Mouse (Mus musculus) stomach, embryonic 14.5 days (tissue): ENCODE measurements around the gene Zfp616. TPM values are rescaled to one million over a fixed set of nuclear protein-coding genes. Genes with fewer than 3 reads are reported as not detected.

Experiments
- ATAC-seq: fragments of 200-750 bp; cut with Nextera tagmentation; 2 replicates; pipeline ENCODE4 v1.8.0; 2017; ENCODE audit warnings: low read depth, moderate TSS enrichment; ENCODE audit not compliant: insufficient number of reproducible peaks, insufficient read depth, low FRiP score
- H3K27ac ChIP-seq: fragments of 300-500 bp; sonication (generic); 2 replicates; pipeline ENCODE4 v1.5.1; 2014; ENCODE audit warnings: mild to moderate bottlenecking, low read length, moderate library complexity, mixed read lengths
- H3K27me3 ChIP-seq: fragments of 300-500 bp; sonication (generic); 2 replicates; pipeline ENCODE4 v1.6.1; 2014; ENCODE audit warnings: low read length, control low read depth, mixed read lengths; ENCODE audit not compliant: control insufficient read depth, insufficient read depth
- H3K36me3 ChIP-seq: fragments of 300-500 bp; sonication (generic); 2 replicates; pipeline ENCODE4 v1.6.1; 2014; ENCODE audit warnings: mild to moderate bottlenecking, control low read depth, low read length, moderate library complexity, mixed read lengths; ENCODE audit not compliant: control insufficient read depth, insufficient read depth
- H3K4me1 ChIP-seq: fragments of 300-500 bp; sonication (generic); 2 replicates; pipeline ENCODE4 v1.6.1; 2014; ENCODE audit warnings: low read length, control low read depth, mixed read lengths; ENCODE audit not compliant: control insufficient read depth, insufficient read depth
- H3K4me2 ChIP-seq: fragments of 300-500 bp; sonication (generic); replicated peaks from 2 replicates; pipeline ENCODE4 v1.6.1; 2014; ENCODE audit warnings: low read depth, low read length, control low read depth
- H3K4me3 ChIP-seq: fragments of 300-500 bp; sonication (generic); 2 replicates; pipeline ENCODE4 v1.5.1; 2014; ENCODE audit warnings: low read depth, low read length, control low read depth
- H3K9ac ChIP-seq: fragments of 300-500 bp; sonication (generic); replicated peaks from 2 replicates; pipeline ENCODE4 v1.6.1; 2014; ENCODE audit warnings: low read depth, mild to moderate bottlenecking, control low read depth, low read length, moderate library complexity, mixed read lengths
- H3K9me3 ChIP-seq: fragments of 300-500 bp; sonication (generic); 2 replicates; pipeline ENCODE4 v1.6.1; 2016; ENCODE audit warnings: low read depth, low read length, control low read depth; ENCODE audit not compliant: control insufficient read depth
- WGBS: fragments of 180-500 bp; shearing (Covaris S2); extraction: QIAGEN DNeasy Blood & Tissue Kit; methylation state at CpG from one replicate; pipeline ENCODE4 v1.1.7; 2014; 5-methylcytosine and 5-hydroxymethylcytosine counted together
- polyA plus RNA-seq: library from polyadenylated mRNA; unstranded; fragments of >200 nt; fragmentation: Nextera tagmentation; extraction: Ambion mirVana; gene quantifications from 2 replicates; pipeline ENCODE4 v1.2.1, GENCODE M21; 2014

Gene Zfp616
- not detected in 2 replicates for polyA plus RNA-seq

GRCm38 (mm10) chr11:74069655-74070054, at the start of gene Zfp616:
Zfp616 (plus strand) TSS chr11:74069955.
- Histone ChIP-seq H3K4me1 (no peaks in the 10 kb centered on the region), H3K4me2 (no peak within 1 kb of the TSS), H3K9ac (no peak within 1 kb of the TSS), H3K4me3 (no peak within 1 kb of the TSS), H3K9me3 (no peaks in the 10 kb centered on the region), H3K36me3 (no peaks in the 10 kb centered on the region), H3K27ac (no peak within 1 kb of the TSS), H3K27me3 (no peaks in the 10 kb centered on the region)
- WGBS = 91% methylated on average over 1 of the region's 1 CpGs
- ATAC-seq = no peak

GRCm38 (mm10) chr11:74051347-74051746, 18.4 kb upstream of the Zfp616 start:
- H3K27ac ChIP-seq = no peak overlapping the region
- WGBS = 72% methylated on average over 3 of the region's 3 CpGs
- no peak overlapping the region for H3K4me3 ChIP-seq
- H3K36me3 ChIP-seq = no peaks in the 10 kb centered on the region
- H3K9ac ChIP-seq = no peak overlapping the region
- no peaks in the 10 kb centered on the region for H3K4me1 ChIP-seq
- ATAC-seq = no peak
- no peaks in the 10 kb centered on the region for H3K9me3 ChIP-seq
- no peak overlapping the region for H3K4me2 ChIP-seq
- H3K27me3 ChIP-seq = no peaks in the 10 kb centered on the region

- WGBS = 84% methylated on average over 2 of the region's 2 CpGs
- no peaks in the 10 kb centered on the region for H3K36me3 ChIP-seq
These were observed 13.3 kb upstream of the Zfp616 start, which contains the start of the genes Olfr139 and Olfr399 for GRCm38 (mm10) chr11:74056451-74056850. Olfr139 (minus strand) TSS chr11:74056551. Olfr399 (minus strand) TSS chr11:74056615.

GRCm38 (mm10) chr11:74100724-74101123, 31.0 kb downstream of the Zfp616 start:
- Histone ChIP-seq H3K4me1 (no peaks in the 10 kb centered on the region), H3K27me3 (no peaks in the 10 kb centered on the region), H3K4me2 (no peak overlapping the region), H3K36me3 (no peaks in the 10 kb centered on the region), H3K4me3 (no peak overlapping the region), H3K27ac (no peak overlapping the region), H3K9me3 (peaks cover 3% of the 10 kb centered on the region; the same call in 1 of the 2 replicates), H3K9ac (no peak overlapping the region)
- no peak for ATAC-seq
- 65% methylated on average over 2 of the region's 2 CpGs for WGBS

More at GRCm38 (mm10) chr11:74056451-74056850, 13.3 kb upstream of the Zfp616 start, which contains the start of the genes Olfr139 and Olfr399:
- Histone ChIP-seq H3K9ac (no peak within 1 kb of the TSS), H3K9me3 (no peaks in the 10 kb centered on the region), H3K4me2 (no peak within 1 kb of the TSS), H3K27me3 (no peaks in the 10 kb centered on the region), H3K4me3 (no peak within 1 kb of the TSS), H3K4me1 (no peaks in the 10 kb centered on the region), H3K27ac (no peak within 1 kb of the TSS)
- ATAC-seq = no peak

- H3K4me2 ChIP-seq = no peak overlapping the region
- H3K4me3 ChIP-seq = no peak overlapping the region
- no peak for ATAC-seq
- H3K36me3 ChIP-seq = no peaks in the 10 kb centered on the region
- no peak overlapping the region for H3K27ac ChIP-seq
- no peaks in the 10 kb centered on the region for H3K27me3 ChIP-seq
- H3K4me1 ChIP-seq = no peaks in the 10 kb centered on the region
- 65% methylated on average over 2 of the region's 2 CpGs for WGBS
- peaks cover 3% of the 10 kb centered on the region; the same call in 1 of the 2 replicates for H3K9me3 ChIP-seq
- H3K9ac ChIP-seq = no peak overlapping the region
These were observed 31.8 kb downstream of the Zfp616 start for GRCm38 (mm10) chr11:74101507-74101906.

GRCm38 (mm10) chr11:74105066-74105465, 35.3 kb downstream of the Zfp616 start:
- Histone ChIP-seq H3K4me1 (no peaks in the 10 kb centered on the region), H3K36me3 (no peaks in the 10 kb centered on the region), H3K4me2 (no peak overlapping the region), H3K9me3 (0 out of 2 replicates have a peak, but pooled peaks cover 2% of the 10 kb centered on the region), H3K9ac (no peak overlapping the region), H3K4me3 (no peak overlapping the region), H3K27me3 (no peaks in the 10 kb centered on the region), H3K27ac (no peak overlapping the region)
- 29% methylated on average over 5 of the region's 5 CpGs for WGBS
- no peak for ATAC-seq

- H3K27me3 ChIP-seq = no peaks in the 10 kb centered on the region
- H3K9me3 ChIP-seq = 0 out of 2 replicates have a peak, but pooled peaks cover 5% of the 10 kb centered on the region
- no peak within 1 kb of the TSS for H3K9ac ChIP-seq
- H3K36me3 ChIP-seq = no peaks in the 10 kb centered on the region
- H3K4me2 ChIP-seq = no peak within 1 kb of the TSS
- no peak within 1 kb of the TSS for H3K4me3 ChIP-seq
- H3K4me1 ChIP-seq = no peaks in the 10 kb centered on the region
- H3K27ac ChIP-seq = no peak within 1 kb of the TSS
- ATAC-seq = no peak
These were observed 43.7 kb downstream of the Zfp616 start, which contains the start of gene Olfr401 for GRCm38 (mm10) chr11:74113412-74113811. Olfr401 (plus strand) TSS chr11:74113712.
